Mouse (Mus musculus): ENCODE results near the gene Cenpp.
"Not testable (repeated sequence)": the region's sequence is repeated elsewhere in the genome, so short reads cannot be mapped to it uniquely, and the experiment has no call there.

Gene Cenpp

DNA sequence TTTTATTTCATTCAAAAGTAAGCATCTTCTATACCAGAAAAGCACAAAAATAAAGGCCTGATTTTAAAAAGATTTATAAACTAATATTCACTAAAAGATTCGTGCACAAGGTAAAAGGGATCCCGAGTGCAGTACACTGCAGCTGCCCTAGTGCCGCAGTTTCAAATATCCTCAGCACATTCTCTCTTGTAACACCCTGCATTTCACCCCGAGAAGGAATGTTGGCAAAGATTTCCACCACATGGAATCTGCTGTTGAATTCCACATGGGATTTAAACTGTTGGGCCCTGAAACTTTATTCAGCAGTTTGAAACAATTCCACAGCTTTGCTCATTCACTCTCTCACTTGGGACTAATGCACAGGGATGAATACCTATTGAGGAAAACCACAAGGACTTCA is 44.9 kb downstream of the Cenpp start, which contains the start of gene Ogn:
TSS of gene Ogn (plus strand) at position 333 of the 400 bp plus-strand sequence.
- DNase-seq (ENCODE audit: low spot score in 2 of 2), result no peak

DNA sequence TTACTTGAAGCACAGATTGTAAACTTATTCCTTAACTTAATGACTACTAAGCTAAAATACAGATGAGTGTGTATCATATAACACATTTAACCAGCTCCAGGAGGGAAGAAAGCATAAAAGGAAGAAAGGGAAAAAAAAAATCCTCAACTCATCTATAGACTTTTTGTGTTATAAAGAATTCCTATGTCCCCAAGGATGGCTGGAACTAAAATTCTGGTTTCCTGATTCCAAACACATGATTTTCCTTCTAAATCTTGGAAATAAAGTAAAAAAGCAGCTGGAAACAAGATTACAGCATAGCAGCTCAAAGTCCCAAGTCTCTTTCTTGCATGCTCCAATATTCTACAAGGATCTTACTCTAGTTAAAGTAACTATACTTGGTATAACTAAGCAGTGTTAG is 49.0 kb downstream of the Cenpp start:
- no peak for DNase-seq (ENCODE audit: low spot score in 2 of 2)

DNA sequence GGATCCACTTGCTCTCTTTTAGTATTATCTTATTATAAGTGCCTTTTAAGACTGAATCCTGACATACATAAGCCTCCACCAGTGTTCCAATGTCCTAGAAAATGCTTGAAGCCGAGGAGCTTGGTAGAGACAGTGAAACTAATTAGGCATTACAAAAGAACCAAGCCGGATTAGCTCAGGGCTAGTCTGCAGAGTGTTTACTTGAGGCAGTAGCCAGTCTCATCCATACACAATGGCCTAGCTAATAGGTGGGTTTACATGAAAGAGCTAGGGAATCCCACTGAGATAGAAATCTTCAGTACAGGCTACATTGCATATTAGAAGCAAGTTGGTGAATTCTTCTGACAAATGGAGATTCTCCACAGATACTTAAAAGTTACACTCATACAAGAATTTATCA is 50.0 kb downstream of the Cenpp start:
- DNase-seq (ENCODE audit: low spot score in 2 of 2), result not testable (repeated sequence)

DNA sequence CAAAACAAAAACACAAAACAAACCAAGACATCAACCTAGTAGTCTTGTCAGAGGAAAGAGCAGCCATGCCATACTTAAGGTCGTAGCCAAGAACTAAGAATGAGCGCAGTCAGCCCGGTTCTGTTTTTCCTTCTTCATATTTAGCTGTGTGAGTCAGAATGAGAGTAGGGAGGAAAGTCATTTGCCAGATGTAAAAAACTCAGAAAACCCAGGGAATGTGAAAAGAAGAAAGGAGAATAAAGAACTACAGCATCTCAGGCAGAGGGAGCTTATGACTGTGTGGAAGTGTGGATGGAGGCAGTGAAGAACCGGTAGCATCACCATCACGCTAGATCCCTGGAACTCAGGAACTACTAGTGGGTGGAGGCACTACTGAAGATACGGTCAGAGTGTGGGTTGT is 66.5 kb downstream of the Cenpp start:
- DNase-seq (ENCODE audit: low spot score in 2 of 2), result no peak

DNA sequence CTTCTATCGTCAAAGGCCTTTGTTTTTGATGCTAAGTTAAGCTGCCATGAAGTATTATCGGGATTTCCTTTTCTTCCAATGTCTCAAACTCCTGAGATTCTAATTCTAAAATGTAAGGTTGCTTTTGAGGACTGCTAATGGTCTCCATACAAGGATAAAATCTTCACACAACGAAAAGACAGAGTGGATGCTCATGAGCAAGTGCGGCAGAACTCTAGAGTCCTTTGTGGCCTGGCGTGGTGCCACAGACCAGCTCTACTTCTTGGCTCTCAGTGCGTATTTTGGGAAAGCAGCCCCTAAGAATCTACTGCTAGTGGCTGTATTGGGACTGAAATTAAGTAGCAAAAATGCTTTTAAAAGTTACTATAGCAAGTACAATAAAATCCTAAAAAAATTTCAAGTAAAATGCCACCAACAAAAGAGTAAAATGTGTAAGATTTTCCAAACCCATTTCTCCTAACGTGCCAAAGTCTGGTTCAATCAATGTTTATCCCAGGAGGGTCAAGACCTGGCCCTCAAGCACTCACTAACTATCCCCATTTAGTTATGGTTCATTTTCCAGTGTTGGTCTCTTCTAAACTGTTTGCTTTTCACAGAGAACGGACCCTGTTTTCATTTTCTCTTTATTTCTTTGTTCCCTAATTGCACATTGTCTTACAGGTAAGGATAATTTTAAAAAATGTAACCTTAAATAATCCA is 68.1 kb downstream of the Cenpp start:
- DNase-seq (ENCODE audit: low spot score in 2 of 2), result no peak

DNA sequence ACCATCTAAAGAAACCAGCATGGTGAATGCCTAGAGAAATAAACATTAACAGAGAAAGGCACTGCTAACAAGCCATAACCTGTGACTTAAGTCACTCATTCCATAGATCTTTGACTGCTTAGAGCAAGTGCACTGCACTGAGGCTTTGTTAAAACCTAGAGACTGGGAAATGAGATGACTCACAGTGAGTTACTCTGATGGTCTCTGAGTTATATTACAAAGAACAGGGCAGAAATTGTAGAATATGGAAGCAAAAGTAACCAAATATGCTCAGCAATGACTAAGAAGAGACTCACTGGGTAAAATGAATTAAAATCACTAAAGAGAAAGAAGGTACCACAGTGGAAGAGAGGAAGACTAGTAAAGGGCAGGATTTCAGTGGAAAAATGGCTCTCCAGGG is 68.7 kb downstream of the Cenpp start:
- DNase-seq (ENCODE audit: low spot score in 2 of 2), result no peak

DNA sequence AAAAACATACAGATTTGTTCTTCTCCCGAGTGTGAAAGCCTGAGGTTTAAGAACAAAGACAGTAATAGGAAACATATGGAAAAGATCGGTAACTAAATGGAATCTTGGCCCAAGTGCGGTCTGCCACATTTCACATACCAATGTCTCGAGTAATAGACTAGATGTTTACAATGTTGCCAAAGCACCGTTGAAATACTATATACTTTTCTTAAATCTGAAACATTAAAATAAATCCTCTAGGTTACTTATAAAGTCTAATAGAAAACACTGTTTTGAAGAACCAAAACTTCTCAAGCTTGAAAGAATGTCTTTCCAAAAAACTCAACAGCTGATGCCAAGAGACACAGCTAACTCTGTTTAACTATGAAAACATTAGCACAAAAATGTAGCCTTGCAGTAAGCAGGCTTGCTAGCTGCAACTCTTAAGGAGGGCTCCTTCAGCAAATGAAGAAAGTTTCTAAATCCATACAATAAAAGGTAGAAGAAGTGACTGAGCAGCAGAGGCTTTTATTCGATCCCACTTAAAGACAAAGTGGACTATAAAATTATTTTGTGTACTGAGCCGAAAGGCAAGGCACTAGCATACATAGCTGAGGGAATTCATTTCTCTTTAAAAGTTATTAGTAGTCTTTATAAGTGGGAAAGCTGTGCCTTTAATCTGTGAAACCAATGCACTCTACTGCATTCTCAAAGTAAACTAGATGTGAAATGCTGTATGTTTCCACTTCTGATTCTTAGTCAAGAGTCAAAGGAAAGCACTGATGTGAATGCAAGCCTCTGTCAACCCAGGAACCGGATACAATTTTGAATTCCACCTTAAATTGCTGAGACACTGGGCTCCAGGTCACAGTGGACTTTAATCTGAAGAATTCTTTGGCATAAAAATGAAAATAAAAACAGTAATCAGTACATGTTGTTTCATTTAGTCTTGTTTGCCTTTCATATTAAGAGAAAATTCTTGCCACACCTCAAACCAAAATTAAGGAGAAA is 70.7 kb downstream of the Cenpp start, which contains the start of gene Omd:
TSS of gene Omd (plus strand) at position 922 of the 990 bp plus-strand sequence.
- no peak for DNase-seq (ENCODE audit: low spot score in 2 of 2)

DNA sequence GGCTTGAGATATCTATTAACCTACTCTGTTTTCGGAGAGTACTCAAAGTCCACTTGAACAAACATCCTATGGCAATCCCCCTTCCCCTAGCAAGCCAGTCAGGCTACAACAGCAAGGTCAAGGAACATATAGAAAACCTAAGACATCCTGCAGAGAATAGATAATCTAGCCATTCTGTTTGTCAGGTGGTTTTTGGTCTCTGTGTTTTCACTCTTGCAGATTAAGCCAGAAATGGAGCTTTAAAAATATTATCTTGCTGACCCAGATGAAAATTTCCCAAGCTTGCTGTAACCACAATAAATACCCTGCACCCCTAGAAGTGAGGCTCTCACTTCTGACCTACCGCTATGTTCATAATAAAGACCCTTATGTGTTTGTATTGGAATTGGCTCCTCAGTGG is 81.2 kb downstream of the Cenpp start:
- no peak for DNase-seq (ENCODE audit: low spot score in 2 of 2)

DNA sequence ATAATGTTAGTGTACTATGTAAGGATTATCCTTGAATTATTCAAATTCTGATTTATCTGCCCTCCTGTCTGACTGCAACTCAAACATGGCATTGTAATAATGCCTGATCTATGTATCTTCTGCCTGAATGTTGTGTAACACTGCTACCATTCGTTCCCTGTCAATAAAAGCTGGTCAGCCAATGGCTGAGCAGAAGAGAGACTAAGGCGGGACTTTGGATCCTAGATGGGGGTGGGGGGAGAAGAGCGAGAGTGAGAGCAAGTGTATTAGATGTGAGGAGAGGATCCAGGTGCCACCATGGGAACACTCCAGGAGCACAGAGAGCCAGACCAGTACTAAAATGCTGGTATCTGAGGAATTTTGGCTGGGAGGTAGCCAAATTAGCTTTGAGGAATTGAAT is 82.2 kb downstream of the Cenpp start:
- no peak for DNase-seq (ENCODE audit: low spot score in 2 of 2)

DNA sequence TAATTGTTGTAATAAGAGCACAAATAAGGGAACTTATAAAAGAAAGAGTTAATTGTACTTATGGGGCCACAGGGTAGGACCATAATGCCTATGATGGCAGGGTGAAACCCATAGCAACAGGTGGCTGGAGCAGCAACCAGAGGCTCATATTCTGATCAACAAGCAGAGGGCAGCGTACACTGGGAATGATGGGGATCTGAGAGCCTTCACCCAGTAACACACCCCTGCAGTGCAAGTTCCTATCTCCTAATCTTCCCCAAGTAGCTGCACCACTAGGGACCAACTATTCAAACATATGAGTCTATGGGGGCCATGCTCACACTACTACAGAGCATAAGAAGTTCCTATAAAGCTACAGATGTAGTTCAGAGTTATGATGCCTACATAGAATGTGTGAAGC is 88.2 kb downstream of the Cenpp start:
- DNase-seq (ENCODE audit: low spot score in 2 of 2), result no peak

DNA sequence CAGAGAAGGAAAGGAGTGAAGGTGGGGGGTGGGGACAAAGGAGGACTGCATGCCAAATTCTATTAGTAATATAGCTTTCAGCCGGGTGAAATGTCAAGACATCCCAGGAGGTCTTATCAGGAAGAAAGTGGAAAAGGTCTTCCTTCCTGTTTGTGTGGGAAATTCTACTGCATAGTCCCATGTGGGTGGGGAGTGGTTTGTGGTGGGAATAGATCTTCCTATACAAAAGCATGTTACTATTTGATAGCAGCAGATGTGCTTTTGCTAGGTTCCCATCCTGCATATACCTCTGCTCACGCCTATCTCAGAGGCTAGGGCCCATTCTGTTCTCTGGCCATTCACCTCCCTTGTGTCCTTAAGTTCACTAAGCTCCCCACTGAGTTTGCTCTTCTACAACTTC is 91.7 kb downstream of the Cenpp start:
- no peak for DNase-seq (ENCODE audit: low spot score in 2 of 2)

DNA sequence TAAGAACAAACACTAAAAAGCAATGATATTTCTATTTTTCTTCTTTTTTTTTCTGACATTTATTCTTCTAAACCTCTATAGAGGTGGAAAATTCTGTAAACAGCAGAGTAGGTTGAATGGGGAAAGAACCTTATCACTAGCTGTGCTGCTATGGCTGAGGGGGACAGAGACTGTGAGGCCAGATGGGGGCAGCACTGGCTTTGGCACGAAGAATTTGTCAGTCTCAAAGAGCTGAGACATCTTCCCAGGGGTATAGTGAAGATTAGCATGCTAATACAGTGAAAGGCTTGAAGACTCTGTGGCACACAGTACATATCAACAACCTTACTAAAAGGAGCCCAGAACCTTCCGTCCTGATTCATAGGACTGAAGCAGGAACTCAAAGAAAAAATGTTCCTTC is 93.4 kb downstream of the Cenpp start:
- DNase-seq (ENCODE audit: low spot score in 2 of 2), result no peak

DNA sequence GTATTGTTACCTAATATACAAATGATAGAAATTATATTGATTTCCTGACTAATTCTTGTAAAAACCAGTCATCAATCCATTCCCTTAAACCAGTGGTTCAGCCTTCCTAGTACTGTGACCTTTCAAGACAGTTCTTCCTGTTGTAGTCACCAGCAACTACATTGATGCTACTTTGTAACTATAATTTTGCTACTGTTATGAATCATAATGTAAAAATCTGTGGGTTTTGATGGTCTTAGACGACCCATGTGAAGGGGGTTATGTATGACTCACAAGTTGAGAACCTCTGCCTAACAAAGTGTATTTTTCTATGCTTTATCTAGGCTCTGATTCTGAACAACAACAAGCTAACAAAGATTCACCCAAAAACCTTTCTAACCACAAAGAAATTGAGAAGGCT is 95.7 kb downstream of the Cenpp start:
- no peak for DNase-seq (ENCODE audit: low spot score in 2 of 2)

DNA sequence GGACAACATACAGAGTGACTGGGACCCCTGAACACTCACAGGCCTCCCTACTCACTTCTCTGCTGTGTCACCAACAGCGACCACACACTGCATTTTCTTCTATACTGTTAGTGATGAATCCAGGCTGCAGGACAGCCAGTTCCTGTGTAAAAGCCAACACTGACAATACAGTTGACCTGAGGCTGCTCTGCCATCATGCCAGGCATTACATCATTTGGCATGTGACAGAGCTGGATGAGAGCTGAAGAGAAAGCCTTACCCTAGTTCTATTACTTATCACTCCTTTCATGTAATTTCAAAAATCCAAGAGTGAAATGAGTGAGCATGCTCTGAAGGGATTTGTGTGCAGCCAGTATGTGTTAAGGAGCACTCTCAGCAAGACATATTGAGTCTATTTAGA is 96.4 kb downstream of the Cenpp start:
- no peak for DNase-seq (ENCODE audit: low spot score in 2 of 2)

DNA sequence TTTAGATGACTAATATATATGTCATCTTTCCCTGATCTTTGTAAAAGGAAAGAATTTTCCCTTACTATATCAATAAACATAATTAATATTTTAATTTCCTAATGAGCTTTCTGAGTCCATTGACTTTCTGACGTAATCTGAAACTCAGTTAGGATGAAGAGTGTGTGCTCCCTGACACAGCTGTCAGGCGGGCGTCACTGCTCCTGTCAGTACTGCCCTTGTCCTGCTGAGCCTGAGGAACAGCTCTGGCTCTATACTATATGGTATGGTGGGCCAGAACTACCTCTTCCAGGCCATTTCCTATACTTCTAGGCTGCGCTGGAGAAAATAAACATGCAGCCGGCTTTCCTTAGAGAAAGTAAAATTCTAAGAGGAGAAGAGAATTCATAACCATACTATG is 98.1 kb downstream of the Cenpp start:
- DNase-seq (ENCODE audit: low spot score in 2 of 2), result no peak

DNA sequence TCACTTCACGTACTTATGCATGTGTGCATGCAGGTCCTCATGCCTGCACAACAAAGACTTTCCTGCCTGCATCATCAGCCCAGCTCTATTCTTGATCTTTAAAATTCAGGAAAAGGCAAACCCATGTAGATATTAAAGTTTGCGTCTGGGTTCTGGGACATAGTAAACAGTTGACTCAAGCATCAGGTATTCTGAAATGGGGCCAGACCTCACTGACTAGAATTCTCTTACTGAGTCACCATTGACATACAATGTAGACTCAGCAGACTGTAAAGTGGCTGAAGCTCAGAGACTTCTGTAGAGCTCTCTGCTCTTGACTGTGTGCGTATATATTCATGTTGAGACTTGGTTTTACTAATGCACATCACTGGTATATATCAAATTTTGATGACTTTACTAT is 103.0 kb downstream of the Cenpp start:
- DNase-seq (ENCODE audit: low spot score in 2 of 2), result no peak

DNA sequence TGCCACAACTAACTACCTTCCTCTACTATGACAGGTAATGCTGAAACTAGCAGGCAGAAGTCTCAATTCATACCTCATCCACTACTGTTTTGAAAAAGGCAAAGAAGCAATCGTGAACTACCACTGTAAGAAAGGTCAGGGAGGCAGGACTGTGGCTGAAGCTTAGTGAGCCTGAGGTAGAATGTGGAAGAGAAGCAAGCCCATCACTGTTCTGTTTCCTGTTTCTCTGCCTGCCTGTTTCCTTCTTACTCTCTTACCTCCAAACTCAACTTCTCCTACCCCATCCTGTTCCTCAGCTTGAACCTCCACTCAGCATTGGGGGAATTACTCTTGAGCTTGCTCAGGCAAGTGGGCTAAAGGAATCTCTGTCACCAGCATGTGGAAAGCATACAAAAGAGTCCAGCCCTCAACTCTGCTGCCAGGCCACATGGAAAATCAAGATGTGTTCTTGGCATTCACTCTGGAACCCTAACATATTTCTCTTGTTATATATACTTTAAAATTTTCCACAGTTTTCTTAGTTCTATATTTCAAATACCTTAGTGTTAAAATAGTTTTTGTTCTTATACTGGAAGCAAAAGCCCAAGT is 104.9 kb downstream of the Cenpp start:
- DNase-seq (ENCODE audit: low spot score in 2 of 2), result no peak

DNA sequence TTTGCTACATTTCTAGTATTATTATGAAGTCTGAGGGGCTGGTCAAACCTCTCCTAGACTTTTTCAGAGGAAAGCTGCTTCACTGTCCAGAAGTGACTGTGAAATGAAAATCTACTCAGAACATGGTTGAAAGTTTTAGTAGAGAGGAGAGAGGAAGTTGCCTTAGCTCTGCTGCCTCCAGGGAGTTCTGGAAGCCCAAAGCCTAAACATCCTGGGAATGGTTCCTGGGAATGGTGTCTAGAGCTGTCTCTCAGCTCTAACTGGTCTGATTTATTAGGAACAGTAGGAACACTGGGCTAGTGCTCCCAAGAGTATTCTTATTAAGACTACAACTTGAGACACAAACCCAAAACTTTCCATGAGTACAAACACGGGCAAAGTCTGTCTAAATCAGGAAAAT is 106.1 kb downstream of the Cenpp start:
- DNase-seq (ENCODE audit: low spot score in 2 of 2), result no peak

DNA sequence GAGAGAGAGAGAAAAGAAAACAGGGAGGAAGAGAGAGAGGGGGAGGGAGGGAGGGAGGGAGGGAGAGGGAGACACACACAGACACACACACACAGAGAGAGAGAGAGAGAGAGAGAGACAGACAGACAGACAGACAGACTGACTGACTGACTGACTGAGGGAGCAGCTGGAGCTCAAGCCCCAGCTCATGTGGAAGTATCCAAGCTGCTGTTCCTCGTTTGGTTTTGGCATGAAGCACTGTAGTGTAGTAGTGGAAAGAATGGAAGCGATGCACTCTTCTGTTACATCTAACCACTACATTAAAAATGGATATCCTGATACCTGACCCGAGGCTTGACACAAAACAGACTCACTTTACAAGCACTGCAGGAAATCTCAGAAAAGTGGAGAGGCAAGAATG is 106.9 kb downstream of the Cenpp start:
- DNase-seq (ENCODE audit: low spot score in 2 of 2), result no peak

DNA sequence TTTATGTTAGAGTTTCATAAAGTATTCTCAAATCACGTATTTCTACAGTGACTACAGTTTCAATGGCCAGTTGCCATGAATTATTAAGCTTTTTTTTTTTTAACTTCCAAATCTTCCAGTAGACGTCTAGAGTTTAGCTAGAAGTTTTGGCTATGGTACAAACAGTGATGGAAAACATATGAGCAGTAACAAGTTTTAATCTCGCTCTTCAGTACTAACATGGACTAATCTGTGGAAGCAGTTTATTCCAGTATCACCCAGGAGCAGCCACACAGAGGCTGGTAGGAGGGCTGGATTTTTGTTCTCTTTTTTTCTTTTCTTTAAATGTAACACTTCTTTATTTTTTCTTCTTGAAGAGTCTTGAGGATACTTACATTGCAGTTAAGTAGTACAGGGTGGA is 108.3 kb downstream of the Cenpp start, which contains the start of gene Aspn:
TSS of gene Aspn (plus strand) at position 165 of the 400 bp plus-strand sequence.
- no peak for DNase-seq (ENCODE audit: low spot score in 2 of 2)

DNA sequence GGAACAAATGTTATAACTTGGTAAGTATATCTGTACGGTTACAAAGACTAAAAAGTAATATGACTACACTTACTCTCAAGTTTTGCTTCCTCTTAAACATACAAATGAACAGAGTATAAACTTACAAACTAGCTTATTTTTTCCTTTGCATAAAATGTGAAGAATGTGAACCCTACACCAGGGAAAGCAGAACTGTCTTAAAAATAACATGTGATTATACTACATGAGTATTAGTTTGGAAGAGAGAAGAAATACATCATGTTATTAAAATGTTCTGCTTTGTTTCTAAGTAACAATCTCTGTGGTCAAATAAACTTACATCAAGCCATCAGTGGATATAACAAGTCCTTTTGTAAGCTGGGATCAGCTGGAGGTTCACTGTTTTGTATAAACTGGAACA is 113.9 kb downstream of the Cenpp start:
- DNase-seq (ENCODE audit: low spot score in 2 of 2), result no peak

DNA sequence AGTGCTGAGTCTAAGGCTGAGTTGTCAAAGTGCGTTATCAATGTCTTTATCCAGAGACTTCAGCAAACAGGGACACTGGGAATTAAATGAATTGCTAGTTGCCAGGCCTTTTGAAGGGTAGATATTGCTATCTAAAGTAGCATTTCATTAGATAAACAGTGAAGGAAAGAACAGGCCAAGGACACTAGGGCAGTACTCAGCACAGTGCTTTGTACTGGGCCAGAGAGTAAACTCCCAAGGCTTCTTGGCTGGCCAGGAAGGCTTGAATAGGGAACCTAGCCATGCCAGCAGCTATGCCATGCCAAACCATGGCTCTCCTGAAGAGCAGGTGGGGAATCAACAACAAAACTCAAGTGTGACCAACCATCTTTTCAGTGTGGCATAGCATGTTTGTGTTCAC is 115.6 kb downstream of the Cenpp start:
- no peak for DNase-seq (ENCODE audit: low spot score in 2 of 2)
